Mouse (Mus musculus) liver, embryonic 11.5 days (tissue): ENCODE measurements at regions not wholly inside any gene's neighbourhood (a gene's known extent, or its start where the extent isn't known, plus 50 kb on each side); places are given as distances from the start of the nearest gene placed in this dataset.

Source experiments
- ATAC-seq: fragments of 200-750 bp; cut with Nextera tagmentation; replicated peaks from 2 replicates; pipeline ENCODE4 v1.8.0; 2017; ENCODE audit warnings: moderate number of reproducible peaks, mild to moderate bottlenecking, moderate TSS enrichment, moderate library complexity; ENCODE audit not compliant: low FRiP score
- DNase-seq: peaks from one replicate; pipeline ENCODE4 v3.0.0-alpha.2; 2017; ENCODE audit warnings: low spot score
- H3K27ac ChIP-seq: fragments of 300-500 bp; sonication (generic); 2 replicates; pipeline ENCODE4 v1.5.1; 2014; ENCODE audit warnings: mild to moderate bottlenecking, low read depth, low read length, control low read depth
- H3K27me3 ChIP-seq: fragments of 300-500 bp; sonication (generic); replicated peaks from 2 replicates; pipeline ENCODE4 v1.6.1; 2014; ENCODE audit warnings: low read length, mixed read lengths; ENCODE audit not compliant: control insufficient read depth, insufficient read depth
- H3K36me3 ChIP-seq: fragments of 300-500 bp; sonication (generic); 2 replicates; pipeline ENCODE4 v1.6.1; 2014; ENCODE audit warnings: mild to moderate bottlenecking, low read length, moderate library complexity, mixed read lengths; ENCODE audit not compliant: control insufficient read depth, insufficient read depth
- H3K4me1 ChIP-seq: fragments of 300-500 bp; sonication (generic); replicated peaks from 2 replicates; pipeline ENCODE4 v1.6.1; 2014; ENCODE audit warnings: low read length, mixed read lengths; ENCODE audit not compliant: control insufficient read depth, insufficient read depth
- H3K4me2 ChIP-seq: fragments of 300-500 bp; sonication (generic); 2 replicates; pipeline ENCODE4 v1.6.1; 2014; ENCODE audit warnings: mild to moderate bottlenecking, control low read depth, moderate library complexity
- H3K4me3 ChIP-seq: fragments of 300-500 bp; sonication (generic); 2 replicates; pipeline ENCODE4 v1.5.1; 2014; ENCODE audit warnings: low read depth, low read length, control low read depth
- H3K9ac ChIP-seq: fragments of 300-500 bp; sonication (generic); 2 replicates; pipeline ENCODE4 v1.6.1; 2014; ENCODE audit warnings: low read depth, low read length, control low read depth
- H3K9me3 ChIP-seq: fragments of 300-500 bp; sonication (generic); 2 replicates; pipeline ENCODE4 v1.6.1; 2016; ENCODE audit warnings: low read length, inconsistent platforms, mixed read lengths; ENCODE audit not compliant: control insufficient read depth
- WGBS: fragments of 180-500 bp; shearing (Covaris S2); extraction: QIAGEN DNeasy Blood & Tissue Kit; methylation state at CpG from one replicate; pipeline ENCODE4 v1.1.7; 2014; 5-methylcytosine and 5-hydroxymethylcytosine counted together

DNA sequence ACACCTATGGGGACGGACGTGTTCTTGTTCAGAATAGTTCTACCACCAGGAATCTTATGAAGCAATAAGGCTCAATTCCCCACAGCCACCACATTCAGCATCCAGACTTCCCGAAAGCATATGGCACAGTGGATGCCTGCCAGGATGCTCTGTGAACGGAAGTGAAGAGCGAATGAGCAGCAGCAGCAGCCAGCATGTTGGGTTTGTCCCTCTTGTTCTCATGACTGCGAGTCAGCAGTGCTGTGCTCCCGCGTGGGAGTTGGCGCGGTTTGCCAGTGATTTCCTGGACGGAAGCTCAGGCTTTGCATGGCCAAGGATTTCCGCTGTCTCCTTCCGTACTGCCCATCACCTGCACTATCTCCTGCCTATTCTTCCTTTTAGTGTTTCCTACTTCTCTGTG, 471.8 kb upstream of the Kif2a start:
- no peak overlapping the region for H3K9ac ChIP-seq
- 79% methylated on average over 13 of the region's 13 CpGs for WGBS
- no peaks in the 10 kb centered on the region for H3K4me1 ChIP-seq
- no peaks in the 10 kb centered on the region for H3K9me3 ChIP-seq
- ATAC-seq, result no peak
- H3K27ac ChIP-seq, result no peak overlapping the region
- DNase-seq, result no peak
- H3K4me3 ChIP-seq, result no peak overlapping the region
- H3K36me3 ChIP-seq, result no peaks in the 10 kb centered on the region
- no peaks in the 10 kb centered on the region for H3K27me3 ChIP-seq
- H3K4me2 ChIP-seq, result no peak overlapping the region

DNA sequence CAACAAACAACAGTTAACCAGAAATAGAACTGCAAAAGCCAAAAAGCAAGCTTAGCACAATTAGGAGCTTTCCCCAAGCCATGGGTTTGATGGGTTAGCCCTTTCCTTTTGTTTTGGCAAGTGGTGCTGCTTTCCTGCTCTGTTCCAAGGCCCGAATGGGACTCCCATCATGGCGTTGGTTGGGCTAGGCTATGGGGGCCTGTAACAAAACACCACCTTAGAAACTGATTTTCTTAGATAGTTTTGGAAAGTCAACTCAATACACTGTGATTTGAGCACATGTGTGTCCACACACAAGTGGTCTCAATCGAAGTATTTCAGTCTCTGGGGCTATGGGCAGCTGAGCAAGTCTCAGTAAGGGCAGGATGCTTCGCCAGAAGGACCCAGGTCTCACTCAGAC, 470.5 kb upstream of the Kif2a start:
- DNase-seq (no peak), ATAC-seq (no peak)
- Histone ChIP-seq H3K27ac (no peak overlapping the region), H3K27me3 (no peaks in the 10 kb centered on the region), H3K9ac (no peak overlapping the region), H3K4me2 (no peak overlapping the region), H3K36me3 (no peaks in the 10 kb centered on the region), H3K9me3 (no peaks in the 10 kb centered on the region), H3K4me3 (no peak overlapping the region), H3K4me1 (no peaks in the 10 kb centered on the region)
- WGBS, result 79% methylated on average over 4 of the region's 4 CpGs

DNA sequence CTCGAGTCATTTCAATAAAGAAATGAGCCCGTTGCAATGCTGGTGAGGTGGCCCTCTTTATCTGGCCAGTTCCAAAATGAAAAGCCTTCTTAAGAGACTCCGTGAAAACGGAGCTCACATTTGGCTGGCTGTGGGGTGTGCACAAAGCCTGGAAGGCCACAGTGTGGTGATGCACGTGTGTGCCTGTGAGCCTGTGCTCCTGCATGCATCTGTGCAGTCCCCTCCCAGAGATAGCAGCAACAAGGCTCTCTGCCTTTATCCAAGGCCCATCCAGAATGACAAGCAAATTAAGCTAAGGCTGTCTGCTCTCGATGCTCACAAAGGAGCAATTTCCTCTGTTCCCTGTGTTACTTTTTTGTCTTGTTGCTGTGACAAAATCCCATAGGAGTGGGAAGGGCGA, 469.5 kb upstream of the Kif2a start:
- H3K4me2 ChIP-seq, result no peak overlapping the region
- 76% methylated on average over 7 of the region's 7 CpGs for WGBS
- H3K36me3 ChIP-seq, result no peaks in the 10 kb centered on the region
- DNase-seq (no peak), ATAC-seq (no peak)
- H3K27me3 ChIP-seq, result no peaks in the 10 kb centered on the region
- no peak overlapping the region for H3K4me3 ChIP-seq
- no peaks in the 10 kb centered on the region for H3K4me1 ChIP-seq
- H3K9me3 ChIP-seq, result no peaks in the 10 kb centered on the region
- H3K27ac ChIP-seq, result no peak overlapping the region
- no peak overlapping the region for H3K9ac ChIP-seq

DNA sequence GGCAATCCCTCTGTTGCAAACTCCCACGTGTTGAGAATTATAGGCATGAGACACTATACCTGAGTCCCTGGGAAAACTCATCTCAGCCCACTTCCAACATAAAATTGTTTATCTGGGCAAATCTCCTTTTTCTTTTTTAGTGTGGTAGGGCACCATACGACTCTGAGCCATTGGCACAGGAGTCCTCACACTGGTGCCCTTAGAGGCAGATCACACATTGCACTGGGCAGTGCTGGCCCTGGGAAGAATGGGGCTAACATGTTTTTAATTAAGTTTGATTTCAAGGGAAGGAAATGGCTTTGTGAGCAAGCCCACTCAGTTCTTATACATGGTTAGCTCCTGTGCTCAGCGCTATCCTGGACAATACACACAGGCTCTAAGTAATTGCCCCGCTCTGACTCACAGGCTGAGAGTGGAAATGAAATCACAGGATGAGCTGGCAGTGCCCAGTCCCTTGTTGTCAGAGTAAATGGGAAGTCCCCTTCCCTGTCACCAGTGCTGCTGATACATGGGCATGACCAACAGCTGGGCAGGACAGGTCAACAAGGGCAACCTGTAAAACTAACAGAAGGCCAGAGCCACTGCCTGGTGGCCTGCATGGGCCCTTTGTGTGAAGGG, 463.6 kb upstream of the Kif2a start:
- Histone ChIP-seq H3K4me1 (no peaks in the 10 kb centered on the region), H3K4me3 (no peak overlapping the region), H3K4me2 (no peak overlapping the region), H3K9me3 (no peaks in the 10 kb centered on the region), H3K9ac (no peak overlapping the region), H3K36me3 (no peaks in the 10 kb centered on the region), H3K27me3 (no peaks in the 10 kb centered on the region), H3K27ac (no peak overlapping the region)
- no peak for ATAC-seq
- 80% methylated on average over 4 of the region's 4 CpGs for WGBS
- DNase-seq, result no peak

DNA sequence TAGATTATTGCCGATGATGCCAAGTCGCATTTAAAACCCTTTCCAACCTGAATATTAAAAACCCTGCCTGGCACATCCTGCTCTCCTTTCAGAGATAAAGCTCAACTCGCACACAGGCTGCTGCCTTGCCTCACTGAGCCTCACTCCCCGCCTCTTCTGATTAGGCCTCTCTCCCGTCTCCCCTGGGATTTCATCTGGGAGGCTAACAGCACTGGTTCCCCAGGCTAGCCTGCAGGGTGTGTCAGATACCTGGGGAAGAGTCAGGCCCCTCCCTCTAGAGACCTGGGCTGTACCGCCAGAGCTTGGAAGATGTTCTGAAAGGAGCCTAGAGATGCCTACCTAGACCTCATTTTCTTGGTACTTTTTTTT, 462.7 kb upstream of the Kif2a start:
- H3K9me3 ChIP-seq, result no peaks in the 10 kb centered on the region
- H3K27ac ChIP-seq, result no peak overlapping the region
- H3K4me2 ChIP-seq, result no peak overlapping the region
- no peak overlapping the region for H3K9ac ChIP-seq
- no peak for ATAC-seq
- no peak for DNase-seq
- WGBS, result 39% methylated on average over 6 of the region's 6 CpGs
- no peaks in the 10 kb centered on the region for H3K27me3 ChIP-seq
- H3K4me3 ChIP-seq, result no peak overlapping the region
- H3K36me3 ChIP-seq, result no peaks in the 10 kb centered on the region
- no peaks in the 10 kb centered on the region for H3K4me1 ChIP-seq

DNA sequence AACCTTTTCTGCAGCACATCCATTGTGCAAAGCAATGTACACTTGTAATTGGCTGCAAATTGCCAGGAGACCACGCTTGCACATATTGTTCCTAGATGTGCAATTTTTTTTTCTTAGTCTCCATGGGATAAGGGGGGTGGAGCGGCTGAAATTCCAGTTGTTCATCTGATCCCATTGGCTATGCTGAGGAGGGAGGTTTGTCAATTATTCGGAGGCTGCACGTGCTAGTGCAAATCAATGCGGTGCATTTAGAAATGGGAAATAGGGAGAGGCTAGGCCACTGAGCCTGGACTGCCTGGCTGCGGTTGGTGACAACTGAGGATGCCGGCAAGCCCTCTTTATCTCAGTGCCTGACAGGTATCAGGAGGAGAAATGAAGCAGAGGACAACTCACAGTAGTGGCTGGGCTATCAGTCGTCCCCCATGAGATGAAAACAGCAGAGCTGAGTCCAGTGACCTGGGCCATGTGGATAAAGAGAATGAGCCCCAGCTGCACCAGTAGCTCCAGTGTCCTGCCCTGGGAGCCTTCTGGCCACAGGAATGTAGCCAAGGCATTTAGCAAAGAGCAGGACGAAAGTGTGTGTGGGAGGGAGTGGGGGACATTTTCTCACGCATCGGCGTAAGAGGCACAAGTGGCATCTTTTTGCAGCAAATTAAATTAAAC, 462.2 kb upstream of the Kif2a start:
- Histone ChIP-seq H3K4me3 (no peak overlapping the region), H3K4me1 (no peaks in the 10 kb centered on the region), H3K27me3 (no peaks in the 10 kb centered on the region), H3K27ac (no peak overlapping the region), H3K4me2 (no peak overlapping the region), H3K36me3 (no peaks in the 10 kb centered on the region), H3K9ac (no peak overlapping the region), H3K9me3 (no peaks in the 10 kb centered on the region)
- DNase-seq, result no peak
- no peak for ATAC-seq
- 53% methylated on average over 12 of the region's 12 CpGs for WGBS

DNA sequence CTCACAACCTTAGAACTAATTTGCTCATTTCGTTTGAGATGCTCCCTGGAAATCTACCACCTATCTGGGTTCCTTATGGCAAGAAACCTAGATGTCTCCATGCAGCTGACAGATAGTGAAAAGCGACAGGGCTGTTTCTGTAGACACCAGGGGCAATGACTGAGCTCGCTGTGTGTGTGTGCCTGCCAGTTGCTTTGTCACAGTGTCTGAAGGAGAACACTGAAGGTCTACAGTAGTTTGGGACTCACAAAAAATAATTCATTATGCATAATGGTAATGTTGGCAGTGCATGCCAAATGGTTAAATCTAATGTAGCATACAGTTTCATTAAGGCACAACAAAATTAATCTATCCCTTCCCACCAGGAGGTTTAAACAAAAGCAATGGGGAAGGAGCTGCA, 453.2 kb upstream of the Kif2a start:
- Histone ChIP-seq H3K4me2 (no peak overlapping the region), H3K27ac (no peak overlapping the region), H3K27me3 (no peaks in the 10 kb centered on the region), H3K4me1 (no peaks in the 10 kb centered on the region), H3K4me3 (no peak overlapping the region), H3K9me3 (no peaks in the 10 kb centered on the region), H3K9ac (no peak overlapping the region), H3K36me3 (no peaks in the 10 kb centered on the region)
- DNase-seq (no peak), ATAC-seq (no peak)
- WGBS, result 72% methylated on average over 3 of the region's 3 CpGs

DNA sequence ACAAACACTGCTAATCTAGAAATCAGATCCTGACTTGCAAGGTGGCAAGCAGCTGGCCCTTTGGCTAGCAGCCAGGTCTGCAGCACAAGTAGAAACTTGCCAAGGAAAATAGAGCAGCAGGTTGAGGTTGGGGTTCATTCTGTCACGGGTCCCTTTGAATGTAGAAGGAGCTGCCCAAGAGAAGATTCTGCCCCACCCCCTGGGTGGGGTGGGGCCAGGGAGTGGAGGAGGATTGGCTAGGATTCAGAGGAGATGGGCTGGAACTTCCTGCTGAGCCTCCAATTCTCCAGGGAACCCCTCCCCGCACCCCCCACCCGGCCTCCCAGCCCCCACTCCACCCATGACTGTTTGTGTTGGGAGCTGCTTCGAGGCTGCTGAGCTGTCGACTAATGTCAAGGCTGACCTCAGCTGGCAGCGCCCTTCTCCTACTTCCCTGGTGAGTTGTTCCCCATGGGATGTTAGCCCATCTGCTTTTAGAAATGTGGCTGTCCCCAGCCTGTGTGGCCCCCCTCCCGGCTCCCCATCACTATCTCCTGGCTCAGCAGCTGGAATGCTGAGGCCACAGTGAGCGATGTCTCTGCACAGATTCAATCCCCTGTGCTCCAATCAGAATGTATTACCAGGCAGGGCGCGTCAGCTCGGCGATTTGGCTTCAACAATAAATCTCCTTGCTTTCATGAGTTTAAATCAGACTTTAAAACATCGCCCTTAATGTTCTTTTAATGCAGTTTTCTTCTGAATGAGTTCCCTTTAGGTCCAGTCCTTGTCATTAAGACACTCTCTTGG, 447.8 kb upstream of the Kif2a start:
- ATAC-seq (peak; percentile 54; the same call in 1 of the 2 replicates), DNase-seq (peak; percentile 47)
- no peak overlapping the region for H3K27ac ChIP-seq
- 0 out of 2 replicates have a peak overlapping the region, but pooled peaks have one; percentile 5 for H3K4me3 ChIP-seq
- H3K9ac ChIP-seq, result no peak overlapping the region
- no peaks in the 10 kb centered on the region for H3K36me3 ChIP-seq
- H3K4me1 ChIP-seq, result no peaks in the 10 kb centered on the region
- H3K4me2 ChIP-seq, result peak overlapping the region; percentile 42
- no peaks in the 10 kb centered on the region; the same call in 1 of the 2 replicates for H3K27me3 ChIP-seq
- 4% methylated on average over 13 of the region's 13 CpGs for WGBS
- H3K9me3 ChIP-seq, result no peaks in the 10 kb centered on the region
